ENCODE assay signal across 20 mouse cellular contexts in genomic region chr19:58310334-58311315, GRCm38 (mm10).
DNase-seq lines count a peak whose midpoint lies in the region; ATAC-seq and TF ChIP-seq lines count a peak whose summit lies in the region.
"Had no signal": no experiment of that assay in that cellular context is flagged by ENCODE, and none has a peak within 500 bp of the region (broad histone marks: within the 10 kb centered on the region; RNA-seq: fewer than 3 reads in every experiment).

No protein-coding gene starts in this region.

- H3K9ac ChIP-seq in hindbrain, embryonic 12.5 days, result no peak overlapping the region
- no peak overlapping the region for H3K9ac ChIP-seq in midbrain, embryonic 15.5 days
- H3K9ac ChIP-seq: embryonic facial prominence, embryonic 15.5 days; limb, embryonic 15.5 days had no signal

- peaks cover 8% of the 10 kb centered on the region for H3K36me3 ChIP-seq in hindbrain, embryonic 12.5 days
- no peaks in the 10 kb centered on the region for H3K36me3 ChIP-seq in midbrain, embryonic 15.5 days (replicated peaks)
- H3K36me3 ChIP-seq: embryonic facial prominence, embryonic 15.5 days; limb, embryonic 15.5 days had no signal

- H3K27ac ChIP-seq in hindbrain, embryonic 12.5 days, result peak overlapping the region; percentile 79
- H3K27ac ChIP-seq in midbrain, embryonic 15.5 days, result peak overlapping the region; percentile 36
- H3K27ac ChIP-seq: embryonic facial prominence, embryonic 15.5 days; limb, embryonic 15.5 days had no signal

- peak; percentile 71 for DNase-seq in heart, adult 11 months
- no peak for DNase-seq in heart, adult 9 months (ENCODE audit: low spot score in 2 of 2)
- DNase-seq in brain, embryonic 14.5 days (ENCODE audit: low read depth), result peak; percentile 71
- no peak for DNase-seq in adrenal gland, postnatal 10 days
- DNase-seq: adrenal gland, postnatal 36 days; cerebellum, postnatal 14 days; gastrocnemius, postnatal 36 days; heart, postnatal 14 days; kidney, postnatal 4 days; lung, adult 18-20 months; lung, postnatal 36 days; retina, postnatal 1 day; thymus, postnatal 36 days had no signal

- no peak overlapping the region for H3K4me2 ChIP-seq in hindbrain, embryonic 12.5 days (replicated peaks)
- H3K4me2 ChIP-seq in midbrain, embryonic 15.5 days, result no peak overlapping the region
- H3K4me2 ChIP-seq: embryonic facial prominence, embryonic 15.5 days; heart, embryonic 11.5 days; limb, embryonic 15.5 days had no signal

- no peak for TF ChIP-seq CTCF in brain, embryonic 14.5 days (IDR thresholded peaks at IDR 0.05; ENCODE audit: borderline replicate concordance, extremely low read depth, insufficient read depth, insufficient read length)

- H3K4me1 ChIP-seq in hindbrain, embryonic 12.5 days, result peaks cover 20% of the 10 kb centered on the region
- H3K4me1 ChIP-seq in midbrain, embryonic 15.5 days, result peaks cover 17% of the 10 kb centered on the region
- H3K4me1 ChIP-seq: embryonic facial prominence, embryonic 15.5 days; limb, embryonic 15.5 days had no signal

- H3K9me3 ChIP-seq in hindbrain, embryonic 12.5 days (replicated peaks), result peaks cover 16% of the 10 kb centered on the region
- H3K9me3 ChIP-seq in midbrain, embryonic 15.5 days, result peaks cover 8% of the 10 kb centered on the region; the same call in 1 of the 2 replicates

- H3K27me3 ChIP-seq in hindbrain, embryonic 12.5 days, result no peaks in the 10 kb centered on the region
- no peaks in the 10 kb centered on the region for H3K27me3 ChIP-seq in midbrain, embryonic 15.5 days (replicated peaks)
- H3K27me3 ChIP-seq: embryonic facial prominence, embryonic 15.5 days; limb, embryonic 15.5 days had no signal

- TF ChIP-seq POLR2A in brain, embryonic 14.5 days (IDR thresholded peaks at IDR 0.05; ENCODE audit: borderline replicate concordance, extremely low read depth, insufficient read depth, insufficient read length, poor library complexity, severe bottlenecking), result no peak

- ATAC-seq in hindbrain, embryonic 12.5 days (ENCODE audit: low FRiP score), result peak; percentile 50
- ATAC-seq in midbrain, embryonic 15.5 days (replicated peaks), result peak; percentile 62; the same call in 1 of the 2 replicates
- no peak for ATAC-seq in erythroblast, adult 5-6 weeks (replicated peaks; ENCODE audit: low FRiP score, poor library complexity, severe bottlenecking)
- ATAC-seq: intestine, postnatal 0 days had no signal

- H3K4me3 ChIP-seq in hindbrain, embryonic 12.5 days, result no peak overlapping the region
- no peak overlapping the region for H3K4me3 ChIP-seq in midbrain, embryonic 15.5 days
- H3K4me3 ChIP-seq: embryonic facial prominence, embryonic 15.5 days; limb, embryonic 15.5 days had no signal

- WGBS in hindbrain, embryonic 12.5 days, result 44% methylated on average over 12 of the region's 12 CpGs
- WGBS in midbrain, embryonic 15.5 days, result 38% methylated on average over 12 of the region's 12 CpGs

Comparison
In these comparisons a context has a peak if more than half of its experiments do, and no peak if none do; other contexts are left out.
1. DNase-seq: peak in heart, adult 11 months (single experiment) and brain, embryonic 14.5 days (single experiment); none in heart, adult 9 months (0 of 2) and adrenal gland, postnatal 10 days (single experiment).